Mouse (Mus musculus) neural tube, embryonic 14.5 days (tissue): Measurements from ENCODE around the gene Styxl1. TPM values are rescaled to one million over a fixed set of nuclear protein-coding genes. Genes with fewer than 3 reads are reported as not detected.
A peak's percentile ranks its signal among the peaks of the same experiment; 100 is the strongest.

Experiments used
- ATAC-seq: fragments of 200-750 bp; cut with Nextera tagmentation; 2 replicates; pipeline ENCODE4 v1.8.0; 2017; ENCODE audit warnings: low read depth, mild to moderate bottlenecking, moderate TSS enrichment, moderate library complexity
- H3K27ac ChIP-seq: fragments of 300-500 bp; sonication (generic); 2 replicates; pipeline ENCODE4 v1.5.1; 2014; ENCODE audit warnings: low read depth, mild to moderate bottlenecking, control low read depth, low read length, moderate library complexity, mixed read lengths
- H3K27me3 ChIP-seq: fragments of 300-500 bp; sonication (generic); 2 replicates; pipeline ENCODE4 v1.6.1; 2014; ENCODE audit warnings: low read length; ENCODE audit not compliant: control insufficient read depth, insufficient read depth
- H3K36me3 ChIP-seq: fragments of 300-500 bp; sonication (generic); 2 replicates; pipeline ENCODE4 v1.6.1; 2014; ENCODE audit warnings: low read length, mixed read lengths; ENCODE audit not compliant: control insufficient read depth, insufficient read depth
- H3K4me1 ChIP-seq: fragments of 300-500 bp; sonication (generic); 2 replicates; pipeline ENCODE4 v1.6.1; 2014; ENCODE audit warnings: low read length; ENCODE audit not compliant: control insufficient read depth, insufficient read depth
- H3K4me2 ChIP-seq: fragments of 300-500 bp; sonication (generic); 2 replicates; pipeline ENCODE4 v1.6.1; 2014; ENCODE audit warnings: mild to moderate bottlenecking, low read depth, low read length, control low read depth
- H3K4me3 ChIP-seq: fragments of 300-500 bp; sonication (generic); 2 replicates; pipeline ENCODE4 v1.5.1; 2014; ENCODE audit warnings: low read depth, low read length, control low read depth, mixed read lengths
- H3K9ac ChIP-seq: fragments of 300-500 bp; sonication (generic); replicated peaks from 2 replicates; pipeline ENCODE4 v1.6.1; 2014; ENCODE audit warnings: low read depth, mild to moderate bottlenecking, control low read depth, low read length, mixed read lengths
- H3K9me3 ChIP-seq: fragments of 300-500 bp; sonication (generic); 2 replicates; pipeline ENCODE4 v1.6.1; 2016; ENCODE audit warnings: low read length; ENCODE audit not compliant: control insufficient read depth
- WGBS: fragments of 180-500 bp; shearing (Covaris S2); extraction: QIAGEN DNeasy Blood & Tissue Kit; methylation state at CpG from one replicate; pipeline ENCODE4 v1.1.7; 2014; 5-methylcytosine and 5-hydroxymethylcytosine counted together
- polyA plus RNA-seq: library from polyadenylated mRNA; unstranded; fragments of >200 nt; fragmentation: Nextera tagmentation; extraction: Ambion mirVana; gene quantifications from 2 replicates; pipeline ENCODE4 v1.2.1, GENCODE M21; 2014

The Styxl1 gene
- polyA plus RNA-seq, 1 experiment from 2014 or later: 0.76 TPM

DNA sequence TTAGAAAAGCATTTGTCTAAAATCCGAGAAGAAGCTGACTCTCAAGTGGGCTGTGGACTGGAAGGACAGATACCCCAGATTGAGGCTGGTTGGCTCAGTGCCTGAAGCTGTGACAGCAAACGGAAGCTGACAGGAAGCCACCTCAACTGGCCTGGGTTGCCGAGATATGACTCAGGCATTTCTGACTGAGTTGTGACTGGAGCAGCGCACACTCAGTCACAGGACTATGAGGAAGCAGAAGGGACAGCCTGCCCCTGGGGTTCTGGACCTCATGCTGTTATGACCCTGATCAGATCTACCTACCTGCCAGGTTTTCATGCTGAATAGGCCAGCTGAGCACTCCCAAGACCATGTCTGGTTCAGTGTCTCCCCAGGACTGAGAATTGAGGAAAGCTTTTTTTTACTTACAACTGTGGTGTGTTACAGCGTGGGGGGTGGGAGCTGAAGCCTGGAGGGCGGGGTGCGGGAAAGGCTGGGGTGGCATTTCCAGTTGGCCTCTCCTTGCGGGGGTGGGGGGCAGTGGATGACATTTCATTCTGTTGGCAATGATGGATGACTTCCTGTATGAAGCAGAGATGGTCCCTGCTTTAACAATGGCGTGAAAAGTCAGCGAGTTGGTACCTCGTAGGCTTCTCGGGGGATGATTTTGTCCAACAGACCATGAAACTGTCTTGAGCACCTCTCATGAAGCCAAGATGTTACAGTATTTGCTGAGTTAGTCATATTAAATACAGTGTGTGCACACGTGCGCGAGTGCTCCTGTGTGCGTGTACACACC is 64.6 kb downstream of the Styxl1 start:
- Histone ChIP-seq H3K4me2 (no peak overlapping the region), H3K36me3 (peaks cover 15% of the 10 kb centered on the region), H3K9ac (no peak overlapping the region), H3K9me3 (no peaks in the 10 kb centered on the region), H3K27me3 (no peaks in the 10 kb centered on the region), H3K27ac (no peak overlapping the region), H3K4me1 (peaks cover 7% of the 10 kb centered on the region), H3K4me3 (no peak overlapping the region)
- ATAC-seq: peak; percentile 34; the same call in 1 of the 2 replicates
- 72% methylated on average over 16 of the region's 16 CpGs for WGBS

DNA sequence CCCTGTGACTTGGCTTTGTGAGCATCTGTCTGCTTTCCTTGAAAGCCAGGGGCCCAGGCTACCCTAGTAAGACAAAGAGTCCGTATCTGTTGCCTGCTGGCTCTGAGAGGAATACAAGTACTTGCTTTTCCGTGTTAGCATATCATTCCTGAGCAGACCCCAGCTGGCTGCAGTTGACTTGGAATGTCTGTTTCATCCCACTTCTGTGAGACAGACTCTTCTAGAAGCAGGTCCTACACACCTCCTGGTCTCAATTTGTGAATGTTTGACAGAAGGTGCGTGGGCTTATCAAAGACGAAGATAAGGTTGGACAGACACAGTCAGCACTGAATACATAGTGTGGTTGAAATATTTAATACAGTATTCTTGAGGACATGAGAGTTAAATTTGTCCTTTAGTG is 65.4 kb downstream of the Styxl1 start:
- H3K27ac ChIP-seq: no peak overlapping the region
- no peaks in the 10 kb centered on the region for H3K27me3 ChIP-seq
- ATAC-seq: no peak
- H3K4me2 ChIP-seq: no peak overlapping the region
- no peaks in the 10 kb centered on the region for H3K9me3 ChIP-seq
- peaks cover 15% of the 10 kb centered on the region for H3K36me3 ChIP-seq
- 69% methylated on average over 4 of the region's 4 CpGs for WGBS
- peaks cover 7% of the 10 kb centered on the region for H3K4me1 ChIP-seq
- no peak overlapping the region for H3K4me3 ChIP-seq
- no peak overlapping the region for H3K9ac ChIP-seq

DNA sequence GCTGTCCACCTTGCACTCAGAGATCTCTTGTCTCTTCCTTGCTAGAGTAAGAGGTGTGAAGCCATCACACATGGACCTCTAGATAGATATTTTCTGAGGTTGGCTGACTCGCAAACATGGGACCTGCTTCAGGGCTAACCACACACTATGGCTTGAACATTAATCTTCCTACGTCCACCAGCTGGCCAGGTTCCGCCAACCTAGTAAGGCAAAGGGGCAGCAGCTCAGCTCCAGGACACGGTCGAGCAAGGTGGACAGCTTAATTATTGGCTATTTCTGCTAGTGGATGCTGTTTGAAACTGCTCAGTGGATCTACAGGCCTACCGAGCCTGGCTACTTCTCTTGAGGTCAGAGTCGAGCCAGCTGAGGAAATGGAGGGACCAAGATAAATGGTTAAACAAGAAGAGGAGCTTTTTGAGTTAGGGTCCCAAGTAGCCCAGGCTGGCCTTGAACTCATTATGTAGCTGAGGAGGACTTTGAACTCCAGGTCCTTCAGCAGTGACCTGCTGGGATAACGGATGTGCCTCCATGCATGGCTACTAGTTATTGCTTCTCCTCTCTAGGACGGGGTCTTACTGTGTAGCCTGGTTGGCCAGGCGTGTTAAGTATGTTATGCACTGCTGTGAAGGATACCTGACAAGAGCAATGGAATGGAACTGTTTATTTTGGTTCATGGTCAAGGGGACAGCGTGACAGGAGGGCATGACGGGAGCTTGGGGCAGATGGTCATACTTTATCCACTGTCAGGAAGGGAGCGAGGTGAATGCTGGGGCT is 66.4 kb downstream of the Styxl1 start:
- no peaks in the 10 kb centered on the region for H3K9me3 ChIP-seq
- H3K4me3 ChIP-seq: no peak overlapping the region
- H3K27me3 ChIP-seq: no peaks in the 10 kb centered on the region
- H3K4me2 ChIP-seq: no peak overlapping the region
- ATAC-seq: no peak
- H3K9ac ChIP-seq: no peak overlapping the region
- peaks cover 7% of the 10 kb centered on the region for H3K4me1 ChIP-seq
- WGBS: 93% methylated on average over 13 of the region's 13 CpGs
- H3K36me3 ChIP-seq: peaks cover 6% of the 10 kb centered on the region
- no peak overlapping the region for H3K27ac ChIP-seq

DNA sequence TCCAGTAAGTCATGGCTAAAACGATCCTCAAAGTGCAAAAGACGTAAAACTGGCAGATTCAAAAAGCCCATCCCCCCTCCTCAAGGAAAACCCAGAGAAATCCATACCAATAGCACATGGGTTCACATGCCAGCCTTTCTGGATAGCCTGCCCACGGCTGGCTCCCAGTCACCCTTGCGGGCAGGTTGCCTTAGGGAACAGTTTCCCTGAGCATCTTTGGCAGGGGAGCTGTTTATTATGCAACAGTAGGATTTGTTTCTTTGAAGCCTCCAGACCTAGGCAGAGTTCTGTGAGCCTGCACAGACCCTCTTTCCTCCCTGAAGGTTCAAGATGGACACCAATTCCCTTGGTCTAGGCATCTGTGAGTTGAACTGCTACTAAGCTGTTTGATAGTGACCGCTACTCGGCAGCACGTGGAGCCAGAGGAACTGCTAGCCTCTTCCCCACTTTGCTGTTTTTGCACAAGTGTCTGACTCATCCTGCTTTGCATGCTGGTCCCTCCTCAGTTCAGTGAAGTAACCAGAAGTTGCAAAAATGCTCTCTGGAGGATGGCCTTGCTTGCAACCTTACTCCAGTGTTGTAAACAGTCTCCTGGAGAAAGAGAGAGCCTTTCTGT is 67.5 kb downstream of the Styxl1 start:
- Histone ChIP-seq H3K9ac (no peak overlapping the region), H3K9me3 (no peaks in the 10 kb centered on the region), H3K27ac (no peak overlapping the region), H3K4me3 (no peak overlapping the region), H3K4me2 (no peak overlapping the region), H3K4me1 (peaks cover 7% of the 10 kb centered on the region), H3K27me3 (no peaks in the 10 kb centered on the region), H3K36me3 (no peaks in the 10 kb centered on the region)
- 89% methylated on average over 7 of the region's 7 CpGs for WGBS
- no peak for ATAC-seq

DNA sequence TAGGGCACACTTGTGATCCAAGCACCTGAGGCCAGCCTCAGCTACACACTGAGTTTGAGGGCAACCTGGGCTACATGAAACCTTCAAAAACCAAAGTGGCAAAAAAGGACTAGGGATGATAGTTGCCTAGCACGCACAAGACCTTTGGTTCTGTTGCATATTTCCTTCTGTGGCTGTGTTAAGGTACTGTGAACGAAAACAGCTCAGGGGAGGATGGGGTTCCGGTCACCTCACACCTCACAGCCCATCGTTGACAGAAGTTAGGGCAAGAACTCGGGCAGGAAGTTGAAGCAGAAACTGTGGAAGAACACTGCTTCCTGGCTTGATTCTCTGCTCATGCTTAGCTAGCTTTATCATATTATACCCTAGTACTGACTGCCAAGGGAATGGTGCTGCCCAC is 68.5 kb downstream of the Styxl1 start:
- no peak overlapping the region for H3K9ac ChIP-seq
- H3K9me3 ChIP-seq: no peaks in the 10 kb centered on the region
- no peaks in the 10 kb centered on the region for H3K27me3 ChIP-seq
- H3K36me3 ChIP-seq: no peaks in the 10 kb centered on the region
- H3K4me3 ChIP-seq: no peak overlapping the region
- no peak overlapping the region for H3K4me2 ChIP-seq
- peaks cover 7% of the 10 kb centered on the region for H3K4me1 ChIP-seq
- no peak overlapping the region for H3K27ac ChIP-seq
- 99% methylated on average over 5 of the region's 5 CpGs for WGBS
- ATAC-seq: no peak

- no peaks in the 10 kb centered on the region for H3K4me1 ChIP-seq
- H3K4me3 ChIP-seq: no peak overlapping the region
- no peak overlapping the region for H3K4me2 ChIP-seq
- no peaks in the 10 kb centered on the region for H3K36me3 ChIP-seq
- H3K9me3 ChIP-seq: no peaks in the 10 kb centered on the region
- no peak overlapping the region for H3K9ac ChIP-seq
- no peak overlapping the region for H3K27ac ChIP-seq
- ATAC-seq: no peak
- no peaks in the 10 kb centered on the region for H3K27me3 ChIP-seq
- WGBS: 61% methylated on average over 1 of the region's 1 CpGs
These were observed 70.3 kb downstream of the Styxl1 start for GRCm38 (mm10) chr5:135707855-135708254.

- 96% methylated on average over 13 of the region's 13 CpGs for WGBS
These were observed 71.1 kb downstream of the Styxl1 start for GRCm38 (mm10) chr5:135707039-135707438.

DNA sequence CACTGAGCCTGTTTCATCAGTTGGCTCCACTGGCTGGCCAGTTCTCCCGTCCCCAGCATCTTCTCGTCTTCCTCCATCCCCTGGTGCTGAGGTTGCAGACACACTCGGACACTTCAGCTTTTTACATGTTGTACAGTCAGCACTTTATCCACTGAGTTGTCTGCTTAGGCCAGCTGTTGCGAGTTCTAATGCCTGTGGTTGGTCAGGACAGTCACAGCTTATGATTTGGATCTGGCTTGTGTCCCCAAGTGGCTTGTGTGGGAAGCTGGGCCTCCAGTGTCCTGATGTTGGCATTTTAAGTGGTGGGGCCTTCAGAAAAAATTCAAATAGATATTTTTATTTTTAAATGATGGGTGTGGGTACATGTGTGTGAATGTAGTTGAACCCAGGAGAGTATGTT is 72.8 kb downstream of the Styxl1 start:
- WGBS: 96% methylated on average over 4 of the region's 4 CpGs
- ATAC-seq: no peak
- H3K9ac ChIP-seq: no peak overlapping the region
- H3K4me2 ChIP-seq: no peak overlapping the region
- H3K36me3 ChIP-seq: peaks cover 7% of the 10 kb centered on the region; the same call in 1 of the 2 replicates
- H3K4me1 ChIP-seq: no peaks in the 10 kb centered on the region
- no peak overlapping the region for H3K4me3 ChIP-seq
- no peaks in the 10 kb centered on the region for H3K9me3 ChIP-seq
- H3K27me3 ChIP-seq: no peaks in the 10 kb centered on the region
- H3K27ac ChIP-seq: no peak overlapping the region

More at GRCm38 (mm10) chr5:135707039-135707438, 71.1 kb downstream of the Styxl1 start:
- no peak overlapping the region for H3K9ac ChIP-seq
- H3K4me2 ChIP-seq: no peak overlapping the region
- H3K4me1 ChIP-seq: no peaks in the 10 kb centered on the region
- H3K27ac ChIP-seq: no peak overlapping the region
- H3K4me3 ChIP-seq: no peak overlapping the region
- H3K27me3 ChIP-seq: no peaks in the 10 kb centered on the region
- H3K36me3 ChIP-seq: peaks cover 3% of the 10 kb centered on the region; the same call in 1 of the 2 replicates
- H3K9me3 ChIP-seq: no peaks in the 10 kb centered on the region
- no peak for ATAC-seq

DNA sequence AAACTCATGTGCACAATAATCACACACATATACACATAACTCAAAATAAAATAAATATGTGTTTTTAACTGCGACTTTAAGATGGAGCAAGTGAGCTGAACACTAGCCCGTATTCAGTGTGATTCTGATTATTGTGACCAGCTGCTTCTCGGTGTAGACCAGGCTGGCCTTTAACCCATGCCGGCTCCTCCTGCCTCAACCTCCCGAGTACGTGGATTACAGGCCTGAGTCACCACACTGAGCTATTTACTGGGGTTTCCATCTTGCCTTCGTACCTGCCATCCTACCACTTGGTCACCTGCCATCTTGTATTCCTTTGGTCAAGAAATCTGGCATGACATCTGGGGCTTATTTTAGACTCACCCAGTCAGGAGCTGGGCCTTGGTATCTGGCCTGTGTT is 74.8 kb downstream of the Styxl1 start:
- Histone ChIP-seq H3K9me3 (no peaks in the 10 kb centered on the region), H3K4me1 (no peaks in the 10 kb centered on the region), H3K4me3 (no peak overlapping the region), H3K4me2 (no peak overlapping the region), H3K36me3 (peaks cover 7% of the 10 kb centered on the region; the same call in 1 of the 2 replicates), H3K9ac (no peak overlapping the region), H3K27ac (no peak overlapping the region), H3K27me3 (no peaks in the 10 kb centered on the region)
- 92% methylated on average over 7 of the region's 7 CpGs for WGBS
- ATAC-seq: no peak
